In genomic region chr4:45527562-45528354, GRCm38 (mm10) we compare ENCODE assay signal across 7 mouse cellular contexts. TPM values are rescaled to one million over a fixed set of nuclear protein-coding genes. Genes with fewer than 3 reads are reported as not detected.
DNase-seq lines count a peak whose midpoint lies in the region; ATAC-seq and TF ChIP-seq lines count a peak whose summit lies in the region.

No protein-coding gene starts in this region.

- peaks cover 14% of the 10 kb centered on the region for H3K79me2 ChIP-seq in MEL (ENCODE audit: control insufficient read depth, insufficient read depth, low read length, poor library complexity)

- peak overlapping the region in 1 of 2 experiments; percentile 90; a peak in 2 of 4 replicates for H3K4me3 ChIP-seq in MEL (ENCODE audit: control insufficient read depth in 1 of 2, insufficient read depth in 1 of 2, low read depth in 2 of 2, low read length in 2 of 2)
- peak overlapping the region; percentile 84 for H3K4me3 ChIP-seq in heart, embryonic 15.5 days

- H3K27ac ChIP-seq in MEL (ENCODE audit: control insufficient read depth, low read depth, low read length) = no peak overlapping the region
- peak overlapping the region; percentile 99 for H3K27ac ChIP-seq in heart, embryonic 15.5 days

- no peaks in the 10 kb centered on the region for H3K9me3 ChIP-seq in MEL (replicated peaks; ENCODE audit: insufficient read depth, low read length)
- no peaks in the 10 kb centered on the region for H3K9me3 ChIP-seq in heart, embryonic 15.5 days (replicated peaks)

- no peak for TF ChIP-seq EP300 in MEL (IDR thresholded peaks at IDR 0.05; ENCODE audit: low read depth in 1 of 2, low read length in 2 of 2)

- WGBS in heart, embryonic 15.5 days = 76% methylated on average over 2 of the region's 2 CpGs

- peaks cover 3 to 16% of the 10 kb centered on the region in 2 experiments; a peak in 3 of 4 replicates for H3K4me1 ChIP-seq in MEL (ENCODE audit: control insufficient read depth in 1 of 2, insufficient read depth in 2 of 2, low read length in 2 of 2)
- peaks cover 59% of the 10 kb centered on the region for H3K4me1 ChIP-seq in heart, embryonic 15.5 days (replicated peaks)

- no peak for TF ChIP-seq POLR2A in MEL (IDR thresholded peaks at IDR 0.05; ENCODE audit: control insufficient read depth in 1 of 2, insufficient read depth in 1 of 2, low read depth in 1 of 2, low read length in 2 of 2, poor library complexity in 1 of 2)

- TF ChIP-seq CTCF in MEL (IDR thresholded peaks at IDR 0.05 in 2 of 3, conservative IDR thresholded peaks at IDR 0.05 in 1 of 3; ENCODE audit: control insufficient read depth in 1 of 3, insufficient read depth in 1 of 3, low read depth in 2 of 3, low read length in 3 of 3, poor library complexity in 1 of 3, severe bottlenecking in 1 of 3) = peak in 2 of 3 experiments; percentile 19 to 22; a peak in 3 of 6 replicates

- TF ChIP-seq RAD21 in MEL (IDR thresholded peaks at IDR 0.05; ENCODE audit: low read depth, low read length) = peak; percentile 9; the same call in 1 of the 2 replicates

- peaks cover 0 to 12% of the 10 kb centered on the region in 2 experiments; a peak in 3 of 4 replicates for H3K36me3 ChIP-seq in MEL (ENCODE audit: control insufficient read depth in 1 of 2, insufficient read depth in 2 of 2, low read length in 2 of 2)
- H3K36me3 ChIP-seq in heart, embryonic 15.5 days = no peaks in the 10 kb centered on the region

- intact Hi-C loops in left cerebral cortex, postnatal 14 days (cut with DNase I) = loop anchor here (2.0 kb wide), 1 partner anchor 109 kb away; no protein-coding TSS in a partner anchor

- no peaks in the 10 kb centered on the region for H3K27me3 ChIP-seq in MEL (ENCODE audit: control insufficient read depth in 1 of 2, insufficient read depth in 2 of 2, low read length in 2 of 2)
- H3K27me3 ChIP-seq in heart, embryonic 15.5 days = no peaks in the 10 kb centered on the region

- peak overlapping the region; percentile 90 for H3K4me2 ChIP-seq in heart, embryonic 15.5 days

- DNase-seq in 416B (ENCODE audit: low read depth) = peak; percentile 56
- DNase-seq in MEL (ENCODE audit: low read depth, low spot score) = peak; percentile 22
- peak; percentile 73 to 78 for DNase-seq in kidney, postnatal 4 days
- DNase-seq in naive thymus-derived CD4-positive, alpha-beta T cell, adult 2 months (ENCODE audit: low read depth) = peak; percentile 18
- DNase-seq in left cerebral cortex, postnatal 14 days (ENCODE audit: low spot score in 2 of 2) = no peak

- no peak for ATAC-seq in heart, embryonic 15.5 days (replicated peaks; ENCODE audit: insufficient number of reproducible peaks, insufficient read depth, low FRiP score, low read depth)
- ATAC-seq in activated CD4-positive, CD25-positive, alpha-beta regulatory T cell, adult 4 months = no peak

- no peak overlapping the region for H3K9ac ChIP-seq in MEL (ENCODE audit: control insufficient read depth, low read depth, low read length, poor library complexity, severe bottlenecking)
- peak overlapping the region; percentile 94 for H3K9ac ChIP-seq in heart, embryonic 15.5 days

TF ChIP-seq in MEL, 35 proteins besides CTCF, POLR2A, EP300 and RAD21:
- no peak for TF ChIP-seq MAX (IDR thresholded peaks at IDR 0.05; ENCODE audit: low read length)
- no peak for TF ChIP-seq KAT2A (conservative IDR thresholded peaks at IDR 0.05; ENCODE audit: low read depth, low read length)
- TF ChIP-seq ETS1 (IDR thresholded peaks at IDR 0.05; ENCODE audit: low read depth, low read length) = no peak
- no peak for TF ChIP-seq MAFK (IDR thresholded peaks at IDR 0.05; ENCODE audit: borderline replicate concordance, low read depth, low read length)
- TF ChIP-seq NELFE (IDR thresholded peaks at IDR 0.05; ENCODE audit: low read depth, low read length) = no peak
- TF ChIP-seq MYC (IDR thresholded peaks at IDR 0.05; ENCODE audit: low read depth, low read length) = no peak
- TF ChIP-seq MXI1 (IDR thresholded peaks at IDR 0.05; ENCODE audit: low read depth, low read length) = no peak
- no peak for TF ChIP-seq NRF1 (IDR thresholded peaks at IDR 0.05; ENCODE audit: insufficient read depth, low read depth, low read length, poor library complexity, severe bottlenecking)
- TF ChIP-seq TBP (IDR thresholded peaks at IDR 0.05; ENCODE audit: low read depth, low read length) = no peak
- TF ChIP-seq ZKSCAN1 (IDR thresholded peaks at IDR 0.05; ENCODE audit: low read depth, low read length) = no peak
- TF ChIP-seq CHD1 (IDR thresholded peaks at IDR 0.05; ENCODE audit: low read depth, low read length) = no peak
- TF ChIP-seq GATA1 (IDR thresholded peaks at IDR 0.05; ENCODE audit: low read depth, low read length) = no peak
- no peak for TF ChIP-seq ELF1 (IDR thresholded peaks at IDR 0.05; ENCODE audit: low read depth, low read length)
- TF ChIP-seq ZC3H11A (IDR thresholded peaks at IDR 0.05; ENCODE audit: low read depth, low read length) = no peak
- TF ChIP-seq JUND (IDR thresholded peaks at IDR 0.05; ENCODE audit: low read depth, low read length) = no peak
- no peak for TF ChIP-seq BHLHE40 (IDR thresholded peaks at IDR 0.05; ENCODE audit: borderline replicate concordance, low read depth, low read length)

RNA-seq across cellular contexts. Expression of gene Shb, which starts 4.5 kb away (rescaled TPM):
- total RNA-seq in MEL (2012; rRNA removed) = 4.7 and 5.2 TPM in 2 replicates
- 10 to 100 TPM in 1 of 2 experiments, not detected in 1; 13.9 TPM for polyA plus RNA-seq in MEL (2012; ENCODE audit: insufficient read depth in 1 of 2, insufficient read length in 2 of 2, low read depth in 1 of 2, low replicate concordance in 2 of 2, missing spikeins in 1 of 2)
- 8.6 and 10.7 TPM in 2 replicates for polyA plus RNA-seq in heart, embryonic 15.5 days (2015; fragmentation: Nextera tagmentation; extraction: Ambion mirVana)
- total RNA-seq in left cerebral cortex, postnatal 14 days (2021) = 10 to 100 TPM; 12.1 to 15.0 TPM
- polyA plus RNA-seq in activated CD4-positive, CD25-positive, alpha-beta regulatory T cell, adult 4 months (2017; shearing (Covaris generic)) = not detected

Comparison
In these comparisons a context has a peak if more than half of its experiments do, and no peak if none do; other contexts are left out.
1. DNase-seq: peak in 416B (single experiment), MEL (single experiment), kidney, postnatal 4 days (2 of 2) and naive thymus-derived CD4-positive, alpha-beta T cell, adult 2 months (single experiment); none in left cerebral cortex, postnatal 14 days (0 of 2).